Mouse (Mus musculus) central nervous system, embryonic 18 days (tissue): Measurements from ENCODE around the gene Pm20d2. TPM values are rescaled to one million over a fixed set of nuclear protein-coding genes. Genes with fewer than 3 reads are reported as not detected.

ENCODE experiments used
- polyA plus RNA-seq: library from polyadenylated mRNA; depleted of rRNA; stranded (reverse); fragments of >200 nt; gene quantifications from 2 replicates; pipeline ENCODE4 v1.2.3, GENCODE M21; 2012; rRNA removed

The Pm20d2 gene
- polyA plus RNA-seq = 4.8 and 4.9 TPM in 2 replicates

GRCm38 (mm10) chr4:33189735-33190036 is at the start of gene Pm20d2:
Gene Pm20d2, minus strand, starts transcription at chr4:33189737.

DNA sequence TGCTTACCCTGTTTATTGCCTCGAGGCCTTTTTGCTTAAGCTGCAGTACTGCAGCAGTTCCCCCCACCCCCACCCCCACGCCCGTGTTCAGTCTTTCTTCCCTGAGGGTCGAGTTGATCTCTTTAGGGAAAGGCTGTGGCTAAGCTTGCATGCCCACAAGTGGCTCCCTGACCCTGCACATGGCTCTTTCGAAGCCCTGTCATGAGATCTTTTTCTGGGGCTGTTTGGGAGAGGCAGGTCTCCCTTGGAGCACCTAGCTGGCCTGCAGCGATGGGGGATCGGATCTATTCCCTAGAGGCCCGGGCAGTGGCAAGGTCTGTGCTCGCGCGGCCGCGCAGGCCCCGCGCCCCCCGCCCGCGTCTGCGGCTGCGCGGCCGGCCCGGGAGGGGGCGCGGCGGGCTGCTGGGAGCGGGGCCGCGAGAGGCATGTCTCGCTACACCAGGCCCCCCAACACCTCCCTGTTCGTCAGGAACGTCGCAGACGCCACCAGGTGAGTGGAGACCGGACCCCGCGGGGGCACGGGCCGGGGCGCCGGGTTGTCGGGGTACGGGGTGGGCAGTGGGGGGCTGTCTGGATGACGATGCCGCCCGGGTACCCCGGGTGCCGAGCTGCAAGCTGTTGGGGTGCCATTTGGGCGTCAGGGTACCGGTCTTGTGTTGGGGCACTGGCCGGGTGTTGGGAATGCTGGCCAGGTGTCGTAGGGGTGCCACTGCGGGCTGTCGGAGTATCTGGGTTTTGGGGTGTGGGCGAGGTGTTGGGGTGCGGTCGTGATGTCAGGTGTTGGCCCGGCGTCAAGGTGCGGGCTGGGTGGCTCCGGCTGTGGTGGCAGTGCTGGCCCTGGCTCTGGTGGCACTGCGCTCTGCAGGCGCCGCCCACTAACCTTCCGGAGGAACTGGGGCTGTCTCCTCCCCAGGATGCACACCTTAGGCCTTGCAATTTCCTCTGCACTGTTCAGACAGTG is 19.6 kb upstream of the Pm20d2 start, which contains the start of gene Srsf12:
Gene Srsf12 (plus strand): TSS at position 111 of the 961 bp plus-strand sequence.

GRCm38 (mm10) chr4:33132221-33132620 is 57.3 kb downstream of the Pm20d2 start, which contains the start of gene Gabrr1:
Gene Gabrr1, plus strand, starts transcription at chr4:33132521.

Other genes with a start within 250 kb of the Pm20d2 start
- 14.6 and 15.0 TPM in 2 replicates for gene Ankrd6, start 238.9 kb downstream of the Pm20d2 start, polyA plus RNA-seq
- gene Rragd, start 206.7 kb downstream of the Pm20d2 start, polyA plus RNA-seq = 31.1 and 31.8 TPM in 2 replicates
- gene Ube2j1, start 158.3 kb downstream of the Pm20d2 start, polyA plus RNA-seq = 45.0 and 48.5 TPM in 2 replicates
- 0.37 and 0.58 TPM in 2 replicates for gene Gabrr2, start 126.7 kb downstream of the Pm20d2 start, polyA plus RNA-seq
- gene Gabrr1, start 57.2 kb downstream of the Pm20d2 start, polyA plus RNA-seq = 0.40 and 0.49 TPM in 2 replicates
- 48.0 and 48.4 TPM in 2 replicates for gene Srsf12, start 19.3 kb upstream of the Pm20d2 start, polyA plus RNA-seq
- 38.3 and 43.9 TPM in 2 replicates for gene Pnrc1, start 100.4 kb upstream of the Pm20d2 start, polyA plus RNA-seq
- gene Rngtt, start 120.6 kb upstream of the Pm20d2 start, polyA plus RNA-seq = 11.9 and 12.2 TPM in 2 replicates